Mouse (Mus musculus) intestine, postnatal 0 days (tissue): ENCODE results near the gene Peli2. TPM values are rescaled to one million over a fixed set of nuclear protein-coding genes. Genes with fewer than 3 reads are reported as not detected.

ENCODE experiments used
- ATAC-seq: fragments of 200-750 bp; cut with Nextera tagmentation; 2 replicates; pipeline ENCODE4 v1.8.0; 2017; ENCODE audit warnings: mild to moderate bottlenecking, moderate TSS enrichment, moderate library complexity
- H3K27ac ChIP-seq: fragments of 300-500 bp; sonication (generic); 2 replicates; pipeline ENCODE4 v1.5.1; 2014; ENCODE audit warnings: mild to moderate bottlenecking, low read depth, low read length, moderate library complexity
- H3K27me3 ChIP-seq: fragments of 300-500 bp; sonication (generic); replicated peaks from 2 replicates; pipeline ENCODE4 v1.6.1; 2014; ENCODE audit warnings: low read length, mixed read lengths; ENCODE audit not compliant: control insufficient read depth, insufficient read depth
- H3K36me3 ChIP-seq: fragments of 300-500 bp; sonication (generic); 2 replicates; pipeline ENCODE4 v1.6.1; 2014; ENCODE audit warnings: mild to moderate bottlenecking, moderate library complexity; ENCODE audit not compliant: control insufficient read depth, insufficient read depth
- H3K4me1 ChIP-seq: fragments of 300-500 bp; sonication (generic); replicated peaks from 2 replicates; pipeline ENCODE4 v1.6.1; 2014; ENCODE audit warnings: antibody characterized with exemption, low read length, mixed read lengths; ENCODE audit not compliant: control insufficient read depth, insufficient read depth
- H3K4me2 ChIP-seq: fragments of 300-500 bp; sonication (generic); replicated peaks from 2 replicates; pipeline ENCODE4 v1.6.1; 2014; ENCODE audit warnings: low read depth, mild to moderate bottlenecking, moderate library complexity
- H3K4me3 ChIP-seq: fragments of 300-500 bp; sonication (generic); 2 replicates; pipeline ENCODE4 v1.5.1; 2014; ENCODE audit warnings: low read depth, low read length
- H3K9ac ChIP-seq: fragments of 300-500 bp; sonication (generic); 2 replicates; pipeline ENCODE4 v1.6.1; 2014; ENCODE audit warnings: mild to moderate bottlenecking, low read depth, low read length
- H3K9me3 ChIP-seq: fragments of 300-500 bp; sonication (generic); 2 replicates; pipeline ENCODE4 v1.6.1; 2016; ENCODE audit warnings: mixed run types; ENCODE audit not compliant: control insufficient read depth
- CTCF ChIP-seq: sonication (generic); IDR thresholded peaks from 2 replicates; pipeline ENCODE4 v1.5.1; 2016; ENCODE audit warnings: low read depth, mild to moderate bottlenecking, control low read depth, antibody characterized with exemption, moderate library complexity
- WGBS: fragments of 180-500 bp; shearing (Covaris S2); extraction: QIAGEN DNeasy Blood & Tissue Kit; methylation state at CpG from one replicate; pipeline ENCODE4 v1.1.7; 2014; 5-methylcytosine and 5-hydroxymethylcytosine counted together
- polyA plus RNA-seq: library from polyadenylated mRNA; unstranded; fragments of >200 nt; fragmentation: Nextera tagmentation; extraction: Ambion mirVana; gene quantifications from 2 replicates; pipeline ENCODE4 v1.2.1, GENCODE M21; 2015

The Peli2 gene
- polyA plus RNA-seq, 1 experiment from 2014 or later: 2.0 TPM

- H3K9me3 ChIP-seq: no peaks in the 10 kb centered on the region
- no peak overlapping the region for H3K4me2 ChIP-seq
- no peak overlapping the region for H3K4me3 ChIP-seq
- no peak for TF ChIP-seq CTCF
- H3K9ac ChIP-seq: no peak overlapping the region
- no peaks in the 10 kb centered on the region for H3K36me3 ChIP-seq
- H3K4me1 ChIP-seq: no peaks in the 10 kb centered on the region
- H3K27ac ChIP-seq: no peak overlapping the region
- no peak for ATAC-seq
- H3K27me3 ChIP-seq: no peaks in the 10 kb centered on the region
- WGBS: 79% methylated on average over 9 of the region's 9 CpGs
Observed at GRCm38 (mm10) chr14:48187100-48187499, 66.5 kb downstream of the Peli2 start.

GRCm38 (mm10) chr14:48189330-48189729, 68.7 kb downstream of the Peli2 start:
- H3K27ac ChIP-seq: no peak overlapping the region
- 65% methylated on average over 8 of the region's 8 CpGs for WGBS
- ATAC-seq: no peak
- H3K4me3 ChIP-seq: no peak overlapping the region
- H3K9ac ChIP-seq: no peak overlapping the region
- no peaks in the 10 kb centered on the region for H3K27me3 ChIP-seq
- no peak for TF ChIP-seq CTCF
- no peaks in the 10 kb centered on the region for H3K4me1 ChIP-seq
- H3K9me3 ChIP-seq: no peaks in the 10 kb centered on the region
- no peak overlapping the region for H3K4me2 ChIP-seq
- no peaks in the 10 kb centered on the region for H3K36me3 ChIP-seq

GRCm38 (mm10) chr14:48190946-48191345, 70.3 kb downstream of the Peli2 start:
- no peaks in the 10 kb centered on the region for H3K4me1 ChIP-seq
- H3K9me3 ChIP-seq: no peaks in the 10 kb centered on the region
- TF ChIP-seq CTCF: no peak
- no peaks in the 10 kb centered on the region for H3K27me3 ChIP-seq
- WGBS: 89% methylated on average over 5 of the region's 5 CpGs
- no peaks in the 10 kb centered on the region for H3K36me3 ChIP-seq
- H3K4me2 ChIP-seq: no peak overlapping the region
- ATAC-seq: no peak
- H3K9ac ChIP-seq: no peak overlapping the region
- H3K4me3 ChIP-seq: no peak overlapping the region
- no peak overlapping the region for H3K27ac ChIP-seq

- Histone ChIP-seq H3K36me3 (no peaks in the 10 kb centered on the region), H3K4me3 (no peak overlapping the region), H3K4me1 (no peaks in the 10 kb centered on the region), H3K27me3 (no peaks in the 10 kb centered on the region), H3K4me2 (no peak overlapping the region), H3K9ac (no peak overlapping the region), H3K27ac (no peak overlapping the region), H3K9me3 (no peaks in the 10 kb centered on the region)
- no peak for TF ChIP-seq CTCF
- no peak for ATAC-seq
- 91% methylated on average over 3 of the region's 3 CpGs for WGBS
Observed at GRCm38 (mm10) chr14:48191925-48192324, 71.3 kb downstream of the Peli2 start.

GRCm38 (mm10) chr14:48196804-48197203, 76.2 kb downstream of the Peli2 start:
- TF ChIP-seq CTCF: no peak
- ATAC-seq: no peak
- Histone ChIP-seq H3K27me3 (no peaks in the 10 kb centered on the region), H3K4me3 (no peak overlapping the region), H3K36me3 (no peaks in the 10 kb centered on the region), H3K4me2 (no peak overlapping the region), H3K9ac (no peak overlapping the region), H3K9me3 (no peaks in the 10 kb centered on the region), H3K27ac (no peak overlapping the region), H3K4me1 (peaks cover 3% of the 10 kb centered on the region; the same call in 1 of the 2 replicates)
- WGBS: 52% methylated on average over 5 of the region's 5 CpGs

- WGBS: 75% methylated on average over 7 of the region's 7 CpGs
- Histone ChIP-seq H3K9me3 (no peaks in the 10 kb centered on the region), H3K4me1 (peaks cover 3% of the 10 kb centered on the region; the same call in 1 of the 2 replicates), H3K27me3 (no peaks in the 10 kb centered on the region), H3K27ac (no peak overlapping the region), H3K9ac (no peak overlapping the region; the same call in 1 of the 2 replicates), H3K4me3 (no peak overlapping the region), H3K36me3 (no peaks in the 10 kb centered on the region), H3K4me2 (no peak overlapping the region)
- no peak for ATAC-seq
- no peak for TF ChIP-seq CTCF
Observed at GRCm38 (mm10) chr14:48197287-48197686, 76.7 kb downstream of the Peli2 start.
